Mouse (Mus musculus) ovary, postnatal 36 days (tissue): ENCODE results near the gene Arhgap31.
"Not testable (repeated sequence)": the region's sequence is repeated elsewhere in the genome, so short reads cannot be mapped to it uniquely, and the experiment has no call there.

ENCODE experiments used
- DNase-seq: peaks from one replicate; pipeline ENCODE4 v3.0.0; 2022; ENCODE audit warnings: low spot score, mixed read lengths

Arhgap31 gene

GRCm38 (mm10) chr16:38687673-38688072 is 25.4 kb downstream of the Arhgap31 start:
- no peak for DNase-seq

GRCm38 (mm10) chr16:38683094-38683493 is 30.0 kb downstream of the Arhgap31 start:
- DNase-seq: no peak

GRCm38 (mm10) chr16:38681313-38681712 is 31.8 kb downstream of the Arhgap31 start:
- no peak for DNase-seq

GRCm38 (mm10) chr16:38679431-38680021 is 33.5 kb downstream of the Arhgap31 start:
- DNase-seq: no peak

- DNase-seq: no peak
Observed at GRCm38 (mm10) chr16:38678853-38679252, 34.2 kb downstream of the Arhgap31 start.

- DNase-seq: not testable (repeated sequence)
Observed at GRCm38 (mm10) chr16:38677941-38678340, 35.1 kb downstream of the Arhgap31 start.

GRCm38 (mm10) chr16:38677171-38677570 is 35.9 kb downstream of the Arhgap31 start:
- DNase-seq: no peak

- no peak for DNase-seq
Observed at GRCm38 (mm10) chr16:38676647-38677046, 36.4 kb downstream of the Arhgap31 start.

GRCm38 (mm10) chr16:38675600-38676335 is 37.3 kb downstream of the Arhgap31 start:
- no peak for DNase-seq

GRCm38 (mm10) chr16:38674891-38675290 is 38.2 kb downstream of the Arhgap31 start:
- DNase-seq: no peak

GRCm38 (mm10) chr16:38673511-38673910 is 39.6 kb downstream of the Arhgap31 start:
- no peak for DNase-seq

GRCm38 (mm10) chr16:38672947-38673346 is 40.1 kb downstream of the Arhgap31 start:
- DNase-seq: no peak

- no peak for DNase-seq
Observed at GRCm38 (mm10) chr16:38672370-38672769, 40.7 kb downstream of the Arhgap31 start.

- no peak for DNase-seq
Observed at GRCm38 (mm10) chr16:38670621-38671390, 42.3 kb downstream of the Arhgap31 start.

GRCm38 (mm10) chr16:38668871-38669675 is 44.0 kb downstream of the Arhgap31 start:
- DNase-seq: no peak

- DNase-seq: no peak
Observed at GRCm38 (mm10) chr16:38666523-38666922, 46.6 kb downstream of the Arhgap31 start.

GRCm38 (mm10) chr16:38666016-38666415 is 47.1 kb downstream of the Arhgap31 start:
- no peak for DNase-seq

GRCm38 (mm10) chr16:38662575-38662974 is 50.5 kb downstream of the Arhgap31 start:
- no peak for DNase-seq

- DNase-seq: no peak
Observed at GRCm38 (mm10) chr16:38654308-38654707, 58.8 kb downstream of the Arhgap31 start.

- peak; percentile 49 for DNase-seq
Observed at GRCm38 (mm10) chr16:38653390-38653871, 59.6 kb downstream of the Arhgap31 start.

GRCm38 (mm10) chr16:38652653-38653052 is 60.4 kb downstream of the Arhgap31 start:
- no peak for DNase-seq

- DNase-seq: no peak
Observed at GRCm38 (mm10) chr16:38651721-38652231, 61.3 kb downstream of the Arhgap31 start.
